Mouse (Mus musculus): Measurements from ENCODE around the gene Psmb2.

Psmb2 gene

DNA sequence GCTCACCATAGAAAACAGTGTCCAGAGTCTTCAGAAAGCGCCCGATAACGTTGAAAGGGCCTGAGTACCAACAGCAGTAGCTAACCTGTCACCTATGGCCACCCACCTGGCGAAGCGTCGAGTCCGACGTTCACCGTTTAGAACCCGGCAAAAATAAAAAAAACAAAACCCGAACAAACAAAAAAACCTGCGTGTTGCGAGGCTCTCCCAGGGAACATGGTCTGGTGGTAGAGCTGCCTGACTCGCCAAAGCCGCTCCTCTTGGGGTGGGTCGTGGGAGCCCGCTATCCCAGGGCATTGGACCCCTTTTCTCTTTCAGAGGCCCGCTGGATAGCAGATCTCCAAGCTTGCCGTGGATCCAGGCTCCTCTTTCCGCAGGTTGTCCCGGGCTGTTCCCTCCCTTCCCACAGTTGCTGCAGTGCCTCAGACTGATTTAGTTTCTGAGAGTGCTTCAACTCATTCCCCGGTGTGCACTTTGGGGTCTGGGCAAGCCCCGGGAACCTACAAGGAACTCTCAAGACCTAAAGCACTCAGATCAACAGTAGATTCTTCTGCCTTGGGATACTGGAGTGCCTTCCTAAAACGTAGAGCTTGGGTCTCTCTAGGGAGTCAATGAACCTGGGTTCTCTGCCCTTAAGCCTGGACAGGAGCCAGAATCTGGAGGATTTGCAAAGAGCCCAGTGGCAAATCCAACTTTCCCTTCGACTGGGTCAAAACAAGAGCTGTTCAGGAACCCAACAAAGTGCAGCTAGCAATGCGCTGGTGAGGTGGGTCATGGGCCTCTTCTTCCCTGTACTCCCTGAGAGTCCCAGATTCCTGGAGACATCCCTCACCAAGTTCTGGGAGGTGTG, 55.3 kb downstream of the Psmb2 start:
- DNase-seq (ENCODE audit: low spot score), result no peak

DNA sequence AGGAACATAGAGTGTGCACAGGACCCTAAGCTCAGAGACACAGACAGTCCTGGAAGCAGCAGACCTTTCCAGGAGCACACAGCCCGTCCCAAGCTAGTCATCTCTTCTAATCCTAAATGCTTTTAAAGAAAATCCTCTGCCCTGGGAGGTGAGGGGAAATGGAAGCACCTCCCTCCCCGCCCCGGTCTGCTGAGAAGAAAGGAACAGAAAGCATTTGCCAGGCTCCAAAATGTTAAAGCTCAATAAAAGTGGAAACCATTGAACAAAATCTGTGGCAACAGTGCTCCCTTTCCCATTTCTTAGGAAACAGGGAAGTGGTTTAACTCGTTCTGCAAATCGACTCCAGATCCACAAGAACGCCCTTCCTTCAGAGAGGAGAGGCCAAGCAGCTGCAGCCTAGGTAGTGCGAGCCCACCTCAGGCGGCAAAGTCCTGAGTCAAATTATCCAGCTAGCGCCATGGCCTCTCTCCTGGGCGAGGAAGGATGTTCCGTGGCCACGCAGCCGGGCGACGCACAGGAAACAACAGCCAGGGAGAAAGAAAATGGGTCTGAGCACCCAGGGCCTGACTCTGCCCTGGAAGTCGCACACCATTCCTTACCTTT, 56.7 kb downstream of the Psmb2 start:
- no peak for DNase-seq (ENCODE audit: low spot score)

DNA sequence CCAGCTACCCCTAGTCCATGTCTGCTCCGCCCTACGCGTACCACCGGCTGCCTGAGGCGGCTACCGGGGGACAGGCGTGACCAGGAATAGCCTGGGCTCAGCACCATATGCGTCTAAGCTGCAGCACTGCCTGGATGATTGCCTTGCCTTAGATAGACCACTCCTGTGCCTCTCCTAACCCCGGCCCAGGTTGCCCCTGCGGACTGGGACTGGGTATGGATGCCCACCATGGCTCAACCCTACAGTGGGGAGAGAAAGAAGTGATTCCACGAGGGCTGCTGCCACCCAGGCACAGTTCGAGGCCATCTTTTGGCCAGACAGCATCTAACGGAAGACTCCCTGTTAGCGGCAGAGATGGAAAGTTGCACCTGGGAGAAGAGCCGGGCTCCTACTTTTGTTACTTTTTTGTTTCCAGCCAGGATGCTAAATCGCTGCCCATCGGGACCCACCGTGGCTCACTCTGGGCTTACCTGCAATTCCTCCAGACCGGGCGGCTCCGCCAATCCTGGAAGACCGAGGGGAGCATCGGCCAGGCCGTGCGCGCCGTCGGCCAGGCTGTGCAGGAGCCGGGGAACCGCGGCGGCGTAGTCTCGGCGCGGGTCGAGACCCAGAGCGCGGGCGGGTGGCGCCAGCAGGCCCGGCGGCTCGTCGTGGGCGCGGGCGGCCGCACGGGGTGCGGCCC, 57.4 kb downstream of the Psmb2 start:
- DNase-seq (ENCODE audit: low spot score), result no peak

- DNase-seq (ENCODE audit: low spot score), result no peak
Measured at GRCm38 (mm10) chr4:126735382-126736000, 58.1 kb downstream of the Psmb2 start.

GRCm38 (mm10) chr4:126736001-126736414, 58.6 kb downstream of the Psmb2 start, which contains the start of gene Tfap2e:
Gene Tfap2e, minus strand, starts transcription at chr4:126736240.
- no peak for DNase-seq (ENCODE audit: low spot score)

- DNase-seq (ENCODE audit: low spot score), result no peak
Measured at GRCm38 (mm10) chr4:126739966-126740676, 62.7 kb downstream of the Psmb2 start.

DNA sequence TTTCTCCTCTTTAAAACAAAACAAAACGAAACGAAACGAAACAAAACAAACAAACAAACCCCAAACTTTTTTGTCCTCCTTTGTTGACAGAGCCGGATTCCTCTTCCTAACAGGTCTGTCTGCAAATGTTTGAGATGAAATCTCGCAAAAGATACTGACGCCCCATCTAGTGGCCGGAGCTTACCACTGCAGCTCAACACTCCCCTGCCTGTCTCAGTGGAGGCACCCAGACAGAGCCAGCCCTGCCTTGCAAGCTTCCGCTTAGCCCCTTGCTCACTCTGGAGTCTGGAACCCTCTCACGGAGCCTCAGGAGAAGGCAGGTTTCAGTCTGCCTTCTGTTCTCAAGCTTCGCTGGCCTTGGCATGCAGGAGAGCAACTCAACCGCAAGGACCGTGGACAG, 64.0 kb downstream of the Psmb2 start:
- DNase-seq (ENCODE audit: low spot score), result peak; percentile 75

DNA sequence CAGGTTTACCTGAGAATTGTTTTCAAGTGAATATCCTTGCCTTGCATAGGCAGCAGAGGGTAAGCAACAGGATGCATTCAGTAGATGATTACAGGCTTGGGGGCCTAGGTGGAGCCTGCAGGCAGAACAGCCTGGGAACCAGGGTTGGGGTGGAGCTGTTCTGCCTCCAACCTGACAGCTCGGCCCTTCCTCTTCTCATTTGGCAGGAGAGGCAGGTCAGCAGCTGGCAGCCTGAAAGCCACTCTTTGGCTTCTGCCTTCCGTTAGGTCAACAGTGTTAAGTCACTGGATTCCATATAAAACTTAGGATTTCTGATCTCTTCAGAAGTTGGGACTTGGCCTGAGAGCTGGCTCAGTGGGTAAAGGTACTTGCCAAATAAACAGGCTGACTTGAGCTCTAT, 65.5 kb downstream of the Psmb2 start:
- no peak for DNase-seq (ENCODE audit: low spot score)

DNA sequence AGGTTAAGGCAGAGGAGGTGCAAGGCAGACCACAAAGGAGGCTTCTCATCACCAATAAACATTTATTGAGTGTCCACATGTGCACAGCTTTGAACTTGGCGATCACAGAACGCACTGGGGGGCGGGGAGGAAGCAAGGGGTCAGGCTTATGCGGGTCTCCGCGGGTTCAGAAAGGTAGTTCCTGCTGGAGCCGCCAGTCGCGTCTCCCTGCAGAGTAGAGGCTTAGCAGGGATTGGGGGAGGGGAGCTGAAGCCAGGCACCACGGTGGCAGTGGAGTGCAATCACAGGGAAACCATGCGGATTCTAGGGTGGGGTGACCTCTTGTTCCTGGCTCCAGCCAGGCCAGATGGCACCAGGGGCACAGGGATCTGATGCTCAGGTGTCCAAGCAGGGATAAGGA, 66.3 kb downstream of the Psmb2 start:
- no peak for DNase-seq (ENCODE audit: low spot score)

DNA sequence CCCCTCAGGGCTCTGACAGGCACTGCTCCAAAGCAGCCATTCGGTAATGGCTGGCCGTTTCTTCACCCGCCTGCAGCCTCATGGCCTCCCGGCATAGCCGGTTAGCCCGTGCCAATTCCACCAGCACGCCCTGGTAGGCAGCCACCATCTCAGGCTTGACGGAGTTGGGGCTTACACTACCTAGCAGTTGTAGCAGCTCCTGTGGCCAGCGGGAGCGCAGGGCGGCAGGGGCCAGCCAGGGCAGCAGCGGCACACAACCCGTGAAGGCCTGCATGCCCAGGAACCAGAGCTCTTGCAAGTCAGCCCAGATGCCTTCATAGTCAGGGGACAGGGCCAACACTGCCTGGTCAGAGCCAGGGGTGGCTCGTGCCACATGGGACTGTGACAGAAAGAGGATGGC, 67.4 kb downstream of the Psmb2 start:
- DNase-seq (ENCODE audit: low spot score), result no peak

DNA sequence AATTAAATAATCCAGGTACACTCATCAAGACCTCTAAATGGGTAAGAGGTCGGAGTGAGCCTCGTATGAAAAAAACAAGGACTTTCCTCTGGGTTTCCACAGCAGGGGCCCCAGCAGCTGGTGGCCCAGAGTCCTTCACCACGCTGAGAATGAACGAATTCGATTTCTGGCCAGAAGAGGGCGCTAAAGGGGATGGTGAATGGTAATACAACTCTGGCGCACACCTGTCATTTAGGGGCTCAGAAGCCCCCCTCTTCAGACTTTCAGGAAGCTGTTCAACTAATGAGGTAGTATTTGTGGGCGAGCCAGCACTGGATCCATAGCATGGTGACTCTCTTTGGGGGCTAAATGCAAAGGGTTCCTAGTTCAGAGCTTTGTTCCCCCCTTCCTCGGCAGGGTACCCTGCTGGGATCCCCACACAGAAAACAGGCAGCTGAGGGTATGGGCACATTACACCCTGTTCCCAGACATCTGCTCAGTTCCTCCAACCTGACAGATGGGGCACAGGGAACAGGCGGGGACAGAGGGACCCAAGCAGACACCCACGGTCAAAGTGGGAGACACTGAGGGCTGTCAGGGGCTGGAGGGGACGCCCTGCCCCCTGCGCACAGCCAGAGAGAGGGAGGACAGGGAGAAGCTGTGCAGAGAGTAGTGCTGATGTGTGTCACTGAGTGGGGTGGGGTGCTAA, 68.2 kb downstream of the Psmb2 start:
- DNase-seq (ENCODE audit: low spot score), result peak; percentile 55

DNA sequence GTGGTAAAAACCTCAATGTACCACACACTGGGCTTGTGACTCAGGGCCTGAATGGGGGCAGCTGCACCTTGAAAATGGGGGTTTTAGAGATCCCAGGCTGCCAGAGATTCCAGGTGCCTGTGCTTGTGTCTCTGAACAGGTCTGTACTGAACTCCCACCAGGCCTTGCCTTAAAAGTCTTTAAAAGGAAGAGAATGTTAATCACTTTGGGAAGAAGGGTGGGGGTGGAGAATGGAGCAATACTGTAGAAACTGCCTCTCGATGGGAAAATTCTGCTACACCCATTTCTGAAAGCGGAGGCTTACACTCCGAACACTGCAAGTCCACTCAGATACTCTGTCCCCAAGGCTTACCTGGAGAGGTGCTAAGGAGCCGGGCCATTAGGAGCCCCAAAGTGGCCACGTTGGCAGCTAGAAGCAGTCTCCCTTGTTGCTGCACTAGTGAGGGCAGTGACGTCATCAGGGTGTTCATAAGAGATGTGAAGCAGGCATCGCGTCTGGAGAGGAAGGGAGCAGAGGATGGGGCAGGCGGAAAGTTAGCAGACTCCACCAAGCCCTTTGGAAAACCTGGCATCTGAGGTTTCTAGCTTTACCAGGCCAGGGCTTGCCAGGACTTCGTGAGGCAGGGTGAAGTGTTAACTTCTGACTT, 68.9 kb downstream of the Psmb2 start:
- DNase-seq (ENCODE audit: low spot score), result no peak

- no peak for DNase-seq (ENCODE audit: low spot score)
Measured at GRCm38 (mm10) chr4:126748381-126748780, 71.0 kb downstream of the Psmb2 start.

DNA sequence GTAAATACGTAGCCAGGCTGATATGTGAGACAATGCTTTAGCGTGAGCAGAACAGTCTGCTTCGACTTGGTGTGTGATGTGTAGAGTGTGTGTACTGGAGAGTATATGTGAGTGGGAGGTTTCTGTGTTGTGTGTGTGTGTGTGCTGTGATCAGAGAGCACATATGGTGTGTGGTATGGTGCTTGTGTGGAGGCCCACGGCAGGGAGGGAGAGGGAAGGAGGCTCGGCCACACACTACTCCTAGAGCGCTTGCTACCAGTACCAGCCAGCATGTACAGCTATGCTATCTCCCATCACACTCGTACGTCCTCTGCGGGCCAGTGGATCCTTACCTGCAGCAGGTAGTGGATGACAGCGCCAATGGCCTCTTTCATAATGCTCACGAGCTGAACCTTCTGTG, 72.1 kb downstream of the Psmb2 start:
- no peak for DNase-seq (ENCODE audit: low spot score)

GRCm38 (mm10) chr4:126750046-126750683, 72.7 kb downstream of the Psmb2 start:
- no peak for DNase-seq (ENCODE audit: low spot score)

DNA sequence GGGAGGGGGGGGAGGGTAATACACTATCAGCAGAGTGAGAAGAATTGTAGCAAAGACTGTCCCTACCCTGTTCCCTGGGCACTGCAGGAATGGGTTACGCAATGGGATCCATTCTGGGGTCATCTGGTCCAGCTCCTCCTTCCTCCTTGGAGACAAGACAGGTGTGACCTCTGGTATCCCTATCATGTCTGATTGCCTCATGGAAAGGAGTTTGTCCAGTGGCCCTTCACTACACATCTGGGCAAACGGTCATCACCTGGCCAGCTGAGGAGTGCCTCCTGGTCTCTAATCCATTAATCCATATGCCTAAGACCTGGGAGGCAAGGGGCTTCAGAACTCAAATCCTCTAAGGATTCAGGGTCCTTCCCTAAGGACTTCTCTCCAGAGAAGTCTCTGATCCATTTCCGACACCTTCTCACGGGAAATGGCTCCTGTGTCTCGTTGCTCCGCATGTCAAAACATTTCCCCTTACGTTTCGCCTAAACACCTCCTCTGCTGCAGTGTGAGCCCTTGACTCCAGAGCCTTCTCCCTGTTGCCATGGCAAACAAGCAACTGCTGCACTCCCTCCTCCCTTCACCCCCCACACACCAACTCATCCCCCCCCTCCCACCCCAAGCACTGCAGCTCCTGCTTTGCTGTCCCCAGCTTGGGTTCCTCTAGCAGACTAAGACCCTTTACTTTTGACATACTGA, 73.6 kb downstream of the Psmb2 start:
- DNase-seq (ENCODE audit: low spot score), result no peak

DNA sequence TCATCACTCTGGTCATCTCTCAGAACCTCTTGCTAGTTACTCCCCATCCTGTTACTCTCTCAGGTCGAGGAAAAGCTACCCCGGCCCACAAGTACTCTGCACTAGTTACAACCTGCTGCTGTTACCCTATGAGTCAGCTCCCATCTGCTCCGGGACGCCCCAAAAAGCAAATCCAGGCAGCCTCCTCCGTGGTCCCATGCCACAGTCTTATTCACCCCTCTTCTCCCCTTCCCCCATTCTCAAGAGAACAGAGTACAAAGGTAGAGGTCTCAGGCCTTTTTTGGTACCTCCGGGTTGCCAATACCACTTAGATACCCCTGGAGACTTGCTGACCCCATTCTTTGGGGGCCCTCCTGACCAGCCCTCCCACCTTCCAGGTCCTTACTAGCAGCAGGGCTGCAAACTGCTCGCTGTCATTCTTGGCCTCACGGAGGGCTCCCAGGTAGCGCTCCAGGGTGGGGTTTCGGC, 74.2 kb downstream of the Psmb2 start:
- DNase-seq (ENCODE audit: low spot score), result no peak

DNA sequence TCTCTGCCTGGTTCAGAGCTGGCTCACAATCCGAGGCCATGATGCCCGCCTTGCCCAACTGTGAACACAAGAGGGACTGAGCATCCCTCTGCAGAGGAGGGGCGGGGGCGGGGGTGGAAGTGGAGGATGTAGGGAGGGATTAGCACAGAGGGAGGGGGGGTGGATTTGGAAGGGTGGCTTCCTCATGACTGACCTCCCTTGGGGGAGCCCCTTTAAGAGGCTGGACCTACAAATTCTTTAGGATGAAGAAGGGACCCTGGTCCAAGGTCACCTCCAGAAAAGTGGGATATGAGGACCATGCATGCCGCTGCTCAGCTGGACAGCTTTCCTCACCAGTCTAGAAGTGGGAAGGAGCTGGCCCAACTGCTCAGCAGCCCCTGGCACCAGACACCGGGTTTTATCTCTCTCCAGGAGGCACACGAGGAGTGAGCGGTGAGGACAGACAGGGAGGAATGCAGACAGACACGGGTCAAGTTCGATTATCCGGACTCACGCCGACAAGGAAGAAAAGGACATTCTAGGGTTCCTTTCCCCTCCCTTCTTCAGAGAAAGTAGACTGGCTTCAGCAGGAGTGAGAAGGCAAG, 74.7 kb downstream of the Psmb2 start:
- no peak for DNase-seq (ENCODE audit: low spot score)

DNA sequence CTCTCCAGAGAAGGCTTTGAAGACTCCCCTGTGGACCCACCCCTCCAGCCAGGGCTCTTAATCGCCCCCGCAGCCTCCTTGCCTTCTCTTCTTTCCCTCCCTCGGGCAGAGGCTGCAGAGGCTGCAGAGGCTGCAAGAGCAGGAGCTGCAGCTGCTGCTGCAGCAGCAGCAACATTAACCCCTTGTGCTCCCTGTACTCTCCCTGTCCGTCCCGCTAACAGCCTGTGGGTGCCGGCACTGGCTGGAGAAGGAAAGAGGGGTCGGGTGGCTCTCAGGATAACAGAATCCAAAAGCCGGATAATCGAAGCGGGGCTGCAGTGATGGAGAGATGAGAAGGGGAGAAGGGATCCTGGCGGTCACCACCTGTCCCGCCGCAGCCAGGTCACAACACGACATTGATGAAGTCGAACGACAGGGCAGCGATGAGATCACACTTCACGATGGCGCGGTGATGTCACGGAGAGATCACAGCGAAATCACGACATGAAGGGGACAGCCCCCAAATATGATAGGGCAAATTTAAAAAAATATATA, 75.2 kb downstream of the Psmb2 start:
- no peak for DNase-seq (ENCODE audit: low spot score)

Data from T-cell, adult 2 months (primary cell).